Mouse (Mus musculus) bone marrow macrophage, adult 2 months (primary cell): ENCODE results near the gene Xpo1.

ENCODE experiments used
- CTCF ChIP-seq: IDR thresholded peaks from 2 replicates; pipeline ENCODE4 v1.5.1; 2012; ENCODE audit warnings: low read depth, mild to moderate bottlenecking, low read length, moderate library complexity
- POLR2A ChIP-seq: IDR thresholded peaks from 2 replicates; pipeline ENCODE4 v1.6.1; 2012; ENCODE audit warnings: mild to moderate bottlenecking, low read depth, low read length, borderline replicate concordance

DNA sequence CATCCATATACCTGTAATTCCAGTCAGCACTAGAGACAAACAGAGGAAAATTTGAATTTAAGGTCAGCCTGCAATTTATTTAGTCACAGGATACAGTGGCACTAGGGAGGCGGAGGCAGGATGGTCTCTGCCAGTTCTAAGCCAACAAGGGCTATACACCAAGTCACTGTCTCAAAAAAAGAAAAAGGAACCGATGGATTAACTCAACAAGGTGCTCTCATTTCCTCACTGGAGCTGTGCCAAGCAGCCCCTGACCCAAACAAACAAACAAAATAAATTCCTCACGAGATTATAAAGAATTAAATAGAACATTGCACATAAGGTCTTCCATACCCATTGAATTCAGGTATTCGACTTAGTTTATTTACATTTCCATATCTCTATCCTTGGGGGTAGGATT, 1.9 kb upstream of the Xpo1 start:
- TF ChIP-seq POLR2A, result no peak
- no peak for TF ChIP-seq CTCF
